Mouse (Mus musculus) thymus, adult 2 months (tissue): ENCODE data around the gene Mybph. TPM values are rescaled to one million over a fixed set of nuclear protein-coding genes. Genes with fewer than 3 reads are reported as not detected.

Experiments
- DNase-seq: peaks from one replicate; pipeline ENCODE4 v3.0.0; 2021
- H3K27ac ChIP-seq: fragments of 200-500 bp; 2 replicates; pipeline ENCODE4 v1.5.1; 2012; ENCODE audit warnings: low read length, control low read depth; ENCODE audit not compliant: control insufficient read depth, insufficient read depth
- H3K27me3 ChIP-seq: fragments of 200-500 bp; 2 replicates; pipeline ENCODE4 v1.6.1; 2012; ENCODE audit warnings: mild to moderate bottlenecking, low read length, moderate library complexity, mixed read lengths; ENCODE audit not compliant: control insufficient read depth, insufficient read depth
- H3K36me3 ChIP-seq: fragments of 200-500 bp; 2 replicates; pipeline ENCODE4 v1.6.1; 2012; ENCODE audit warnings: mild to moderate bottlenecking, low read length, moderate library complexity; ENCODE audit not compliant: control insufficient read depth, insufficient read depth
- H3K4me1 ChIP-seq: fragments of 200-500 bp; replicated peaks from 2 replicates; pipeline ENCODE4 v1.6.1; 2012; ENCODE audit warnings: low read length; ENCODE audit not compliant: control insufficient read depth, insufficient read depth
- H3K4me3 ChIP-seq: fragments of 200-500 bp; 2 replicates; pipeline ENCODE4 v1.5.1; 2012; ENCODE audit warnings: mild to moderate bottlenecking, low read length, control low read depth, moderate library complexity; ENCODE audit not compliant: control insufficient read depth, insufficient read depth
- CTCF ChIP-seq: fragments of 200-500 bp; IDR thresholded peaks from 2 replicates; pipeline ENCODE4 v1.5.1; 2012; ENCODE audit warnings: mild to moderate bottlenecking, control low read depth, low read length, moderate library complexity, borderline replicate concordance; ENCODE audit not compliant: control insufficient read depth, poor library complexity, insufficient read depth; ENCODE audit errors: extremely low read depth
- POLR2A ChIP-seq: fragments of 200-500 bp; IDR thresholded peaks from 2 replicates; pipeline ENCODE4 v1.6.1; 2012; ENCODE audit warnings: mild to moderate bottlenecking, low read length, control low read depth, moderate library complexity; ENCODE audit not compliant: control insufficient read depth, poor library complexity, insufficient read depth; ENCODE audit errors: extremely low read depth
- WGBS: fragments of 180-500 bp; shearing (Covaris S2); methylation state at CpG from one replicate; pipeline ENCODE4 v1.1.7; 2018; 5-methylcytosine and 5-hydroxymethylcytosine counted together
- polyA plus RNA-seq: library from polyadenylated mRNA; depleted of rRNA; stranded (reverse); fragments of >200 nt; gene quantifications from 2 replicates; pipeline ENCODE4 v1.2.3, GENCODE M21; 2012

The Mybph gene
- polyA plus RNA-seq, 1 experiment = 0.35 TPM

DNA sequence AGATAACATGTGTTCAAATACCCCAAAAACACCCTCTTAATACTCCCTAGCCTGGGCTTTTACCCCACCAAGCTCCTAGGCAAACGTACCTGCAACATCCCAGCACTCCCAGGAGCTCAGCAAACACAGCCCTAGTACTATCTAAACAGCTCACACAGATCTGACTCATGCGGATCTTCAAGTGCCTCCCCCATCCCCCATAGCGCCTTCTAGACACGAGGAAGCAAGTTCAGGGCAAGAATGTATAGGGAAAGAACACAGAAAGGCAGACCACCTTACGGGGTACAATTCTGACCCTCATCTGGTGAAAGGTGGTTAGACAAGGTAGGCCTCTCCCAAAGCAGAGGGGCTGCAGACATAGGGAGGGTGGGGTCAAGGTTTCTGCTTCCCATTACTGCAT is 12.8 kb downstream of the Mybph start:
- 73% methylated on average over 5 of the region's 5 CpGs for WGBS
- H3K27ac ChIP-seq = no peak overlapping the region
- TF ChIP-seq CTCF (no peak), POLR2A (no peak)
- no peaks in the 10 kb centered on the region for H3K36me3 ChIP-seq
- H3K27me3 ChIP-seq = no peaks in the 10 kb centered on the region
- DNase-seq = no peak
- no peaks in the 10 kb centered on the region for H3K4me1 ChIP-seq
- H3K4me3 ChIP-seq = no peak overlapping the region

DNA sequence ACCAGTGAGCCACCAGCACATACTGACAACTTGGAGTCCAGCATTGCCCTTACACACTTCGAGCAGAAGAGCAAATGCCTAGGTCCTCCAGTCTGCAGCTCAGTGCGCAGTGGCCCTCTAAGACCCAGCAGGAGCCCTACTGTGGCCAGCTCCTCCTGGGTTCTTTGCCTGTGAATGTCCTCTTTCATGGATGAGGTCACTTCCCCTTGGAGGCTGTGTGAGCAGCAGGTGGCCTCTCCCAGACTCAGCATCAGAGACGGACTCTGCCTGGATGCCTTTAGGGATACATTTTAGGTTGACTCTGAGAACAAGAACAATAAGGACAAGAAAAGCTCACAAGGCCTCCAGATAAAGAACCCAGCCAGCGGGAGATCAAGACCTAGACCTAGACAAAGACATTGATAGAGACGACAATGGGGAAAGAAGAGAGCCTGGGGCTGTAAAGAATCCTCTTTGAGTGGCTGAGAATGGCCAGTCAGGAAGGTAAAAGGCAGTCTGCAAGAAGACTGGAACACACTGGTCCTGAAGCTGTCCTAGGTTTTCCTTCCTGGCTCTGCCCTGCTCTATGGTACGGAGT is 17.0 kb downstream of the Mybph start:
- Histone ChIP-seq H3K4me1 (no peaks in the 10 kb centered on the region), H3K27ac (no peak overlapping the region), H3K4me3 (no peak overlapping the region), H3K27me3 (no peaks in the 10 kb centered on the region), H3K36me3 (no peaks in the 10 kb centered on the region)
- DNase-seq = no peak
- WGBS = 89% methylated on average over 6 of the region's 6 CpGs
- TF ChIP-seq POLR2A (no peak), CTCF (no peak)

- H3K4me3 ChIP-seq = no peak overlapping the region
- H3K27ac ChIP-seq = no peak overlapping the region
- no peaks in the 10 kb centered on the region for H3K36me3 ChIP-seq
- WGBS = 74% methylated on average over 6 of the region's 6 CpGs
- H3K27me3 ChIP-seq = no peaks in the 10 kb centered on the region
- H3K4me1 ChIP-seq = no peaks in the 10 kb centered on the region
- DNase-seq = no peak
- TF ChIP-seq POLR2A = no peak
- no peak for TF ChIP-seq CTCF
Measured at GRCm38 (mm10) chr1:134211043-134211442, 17.8 kb downstream of the Mybph start.

GRCm38 (mm10) chr1:134211631-134212030 is 18.4 kb downstream of the Mybph start:
- 59% methylated on average over 2 of the region's 2 CpGs for WGBS
- no peak for DNase-seq
- no peak overlapping the region for H3K27ac ChIP-seq
- H3K4me3 ChIP-seq = no peak overlapping the region
- no peak for TF ChIP-seq POLR2A
- no peak for TF ChIP-seq CTCF
- no peaks in the 10 kb centered on the region for H3K27me3 ChIP-seq
- no peaks in the 10 kb centered on the region for H3K36me3 ChIP-seq
- H3K4me1 ChIP-seq = no peaks in the 10 kb centered on the region

- H3K4me1 ChIP-seq = no peaks in the 10 kb centered on the region
- H3K27ac ChIP-seq = no peak overlapping the region
- H3K36me3 ChIP-seq = no peaks in the 10 kb centered on the region
- TF ChIP-seq CTCF = no peak
- no peak for TF ChIP-seq POLR2A
- no peak overlapping the region for H3K4me3 ChIP-seq
- 82% methylated on average over 6 of the region's 6 CpGs for WGBS
- DNase-seq = no peak
- no peaks in the 10 kb centered on the region for H3K27me3 ChIP-seq
Measured at GRCm38 (mm10) chr1:134212351-134212750, 19.1 kb downstream of the Mybph start.

DNA sequence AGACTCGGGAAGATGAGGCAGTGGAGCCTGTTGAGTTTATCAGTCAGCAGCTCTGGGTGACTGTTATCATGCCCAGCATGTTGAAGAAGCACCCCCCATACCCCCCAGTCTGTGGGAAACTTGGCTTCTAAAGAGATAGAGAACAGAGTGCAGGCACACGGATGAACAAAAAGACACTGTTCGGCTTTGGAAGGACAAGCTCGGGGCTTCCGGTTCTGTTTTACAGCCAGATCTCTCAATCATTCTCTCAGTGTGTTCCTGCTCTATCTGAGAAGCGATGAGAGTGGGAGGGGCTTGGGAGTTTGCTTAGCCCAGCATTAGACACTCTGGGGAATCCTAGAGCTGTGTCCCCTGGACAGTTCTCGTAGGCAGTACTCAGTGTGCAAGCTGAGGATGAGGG is 20.2 kb downstream of the Mybph start:
- no peak for TF ChIP-seq POLR2A
- TF ChIP-seq CTCF = no peak
- Histone ChIP-seq H3K27me3 (no peaks in the 10 kb centered on the region), H3K4me3 (no peak overlapping the region), H3K27ac (no peak overlapping the region), H3K4me1 (no peaks in the 10 kb centered on the region), H3K36me3 (no peaks in the 10 kb centered on the region)
- 87% methylated on average over 7 of the region's 7 CpGs for WGBS
- DNase-seq = no peak

DNA sequence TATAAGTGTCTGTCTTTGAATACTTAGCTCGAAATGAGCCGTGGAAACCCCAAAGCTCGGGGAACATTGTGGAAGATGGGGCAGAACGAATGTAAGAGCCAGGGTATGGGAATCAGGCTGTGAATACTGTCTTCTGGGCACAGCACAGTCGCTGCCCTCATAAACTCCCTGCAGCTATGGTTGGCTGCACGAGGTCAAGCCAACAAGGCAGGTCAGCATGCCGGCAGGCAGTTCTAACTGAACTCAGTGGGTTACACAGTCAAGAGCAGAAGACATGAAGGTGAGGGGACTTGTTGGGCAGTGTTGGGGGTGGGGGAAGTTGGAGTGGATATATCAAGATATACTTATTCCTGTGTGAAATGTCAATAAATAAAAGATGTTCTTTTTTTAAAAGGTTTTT is 21.8 kb downstream of the Mybph start:
- TF ChIP-seq CTCF = no peak
- TF ChIP-seq POLR2A = no peak
- no peak overlapping the region for H3K4me3 ChIP-seq
- DNase-seq = no peak
- no peaks in the 10 kb centered on the region for H3K36me3 ChIP-seq
- no peaks in the 10 kb centered on the region for H3K4me1 ChIP-seq
- no peaks in the 10 kb centered on the region for H3K27me3 ChIP-seq
- 87% methylated on average over 7 of the region's 7 CpGs for WGBS
- H3K27ac ChIP-seq = no peak overlapping the region
